Mouse (Mus musculus): ENCODE data around the gene Mmp19.

GRCm38 (mm10) chr10:128793258-128793657, 2.5 kb downstream of the Mmp19 start:
- no peak for TF ChIP-seq GATA1 (IDR thresholded peaks at IDR 0.05; ENCODE audit: borderline replicate concordance, low read length)
- no peak for TF ChIP-seq FLI1 (IDR thresholded peaks at IDR 0.05; ENCODE audit: low read length)
